ENCODE assay signal across 9 mouse cellular contexts in genomic region chr14:59627142-59627680, GRCm38 (mm10). TPM values are rescaled to one million over a fixed set of nuclear protein-coding genes. Genes with fewer than 3 reads are reported as not detected.
A peak's percentile ranks its signal among the peaks of the same experiment; 100 is the strongest.
DNase-seq lines count a peak whose midpoint lies in the region; ATAC-seq and TF ChIP-seq lines count a peak whose summit lies in the region.
"Had no signal": no experiment of that assay in that cellular context is flagged by ENCODE, and none has a peak within 500 bp of the region (broad histone marks: within the 10 kb centered on the region; RNA-seq: fewer than 3 reads in every experiment).

No protein-coding gene starts in this region.

- H3K36me3 ChIP-seq in kidney, postnatal 0 days (ENCODE audit: insufficient read depth, low read length) = no peaks in the 10 kb centered on the region
- H3K36me3 ChIP-seq in embryonic facial prominence, embryonic 15.5 days = no peaks in the 10 kb centered on the region
- peaks cover 4% of the 10 kb centered on the region for H3K36me3 ChIP-seq in hindbrain, embryonic 16.5 days (ENCODE audit: control insufficient read depth, insufficient read depth, low read length)
- H3K36me3 ChIP-seq in neural tube, embryonic 12.5 days = no peaks in the 10 kb centered on the region

- no peak for ATAC-seq in kidney, postnatal 0 days (replicated peaks; ENCODE audit: low FRiP score, low read depth)
- no peak for ATAC-seq in embryonic facial prominence, embryonic 15.5 days (ENCODE audit: insufficient number of reproducible peaks, low FRiP score, low TSS enrichment, low read depth)
- ATAC-seq in hindbrain, embryonic 16.5 days = no peak
- no peak for ATAC-seq in neural tube, embryonic 12.5 days (ENCODE audit: low FRiP score, low read depth)

- H3K4me1 ChIP-seq in kidney, postnatal 0 days (replicated peaks; ENCODE audit: insufficient read depth, low read length) = no peaks in the 10 kb centered on the region
- peaks cover 26% of the 10 kb centered on the region for H3K4me1 ChIP-seq in embryonic facial prominence, embryonic 15.5 days
- H3K4me1 ChIP-seq in hindbrain, embryonic 16.5 days (ENCODE audit: control insufficient read depth, insufficient read depth, low read depth, low read length) = peaks cover 21% of the 10 kb centered on the region
- peaks cover 25% of the 10 kb centered on the region for H3K4me1 ChIP-seq in neural tube, embryonic 12.5 days

- no peak for DNase-seq in kidney, postnatal 0 days (ENCODE audit: low spot score)
- DNase-seq in kidney, adult 18-20 months = no peak
- no peak for DNase-seq in spleen, postnatal 36 days (ENCODE audit: low spot score in 2 of 2)
- DNase-seq in natural killer cell, adult 2 months (ENCODE audit: low spot score in 2 of 2) = no peak
- no peak for DNase-seq in layer of hippocampus, postnatal 36 days

- TF ChIP-seq CTCF in kidney, postnatal 0 days (IDR thresholded peaks at IDR 0.05; ENCODE audit: low read depth) = no peak

- H3K9ac ChIP-seq in kidney, postnatal 0 days (ENCODE audit: low read depth, low read length) = no peak overlapping the region
- H3K9ac ChIP-seq in embryonic facial prominence, embryonic 15.5 days = no peak overlapping the region
- no peak overlapping the region for H3K9ac ChIP-seq in hindbrain, embryonic 16.5 days (ENCODE audit: low read depth, low read length)
- H3K9ac ChIP-seq in neural tube, embryonic 12.5 days = peak overlapping the region; percentile 22; the same call in 1 of the 2 replicates

- WGBS in kidney, postnatal 0 days = 28% methylated on average over 9 of the region's 9 CpGs
- WGBS in embryonic facial prominence, embryonic 15.5 days = 18% methylated on average over 9 of the region's 9 CpGs
- WGBS in hindbrain, embryonic 16.5 days = 28% methylated on average over 9 of the region's 9 CpGs
- 11% methylated on average over 9 of the region's 9 CpGs for WGBS in neural tube, embryonic 12.5 days

- peak overlapping the region; percentile 88 for H3K4me2 ChIP-seq in kidney, postnatal 0 days (ENCODE audit: low read length)
- peak overlapping the region; percentile 96 for H3K4me2 ChIP-seq in embryonic facial prominence, embryonic 15.5 days (replicated peaks)
- H3K4me2 ChIP-seq in hindbrain, embryonic 16.5 days (ENCODE audit: low read length) = peak overlapping the region; percentile 85
- H3K4me2 ChIP-seq in neural tube, embryonic 12.5 days (replicated peaks) = peak overlapping the region; percentile 80

- no peak overlapping the region for H3K27ac ChIP-seq in kidney, postnatal 0 days
- peak overlapping the region; percentile 41; the same call in 1 of the 2 replicates for H3K27ac ChIP-seq in embryonic facial prominence, embryonic 15.5 days (replicated peaks)
- H3K27ac ChIP-seq in hindbrain, embryonic 16.5 days (ENCODE audit: low read depth, low read length) = no peak overlapping the region
- no peak overlapping the region for H3K27ac ChIP-seq in neural tube, embryonic 12.5 days

- H3K4me3 ChIP-seq in kidney, postnatal 0 days (replicated peaks; ENCODE audit: low read depth, low read length) = peak overlapping the region; percentile 59
- peak overlapping the region; percentile 63 for H3K4me3 ChIP-seq in embryonic facial prominence, embryonic 15.5 days (replicated peaks)
- peak overlapping the region; percentile 68 for H3K4me3 ChIP-seq in hindbrain, embryonic 16.5 days (ENCODE audit: low read length)
- peak overlapping the region; percentile 66 for H3K4me3 ChIP-seq in neural tube, embryonic 12.5 days

- H3K27me3 ChIP-seq in kidney, postnatal 0 days (ENCODE audit: insufficient read depth, low read length) = no peaks in the 10 kb centered on the region
- peaks cover 36% of the 10 kb centered on the region for H3K27me3 ChIP-seq in embryonic facial prominence, embryonic 15.5 days
- peaks cover 9% of the 10 kb centered on the region for H3K27me3 ChIP-seq in hindbrain, embryonic 16.5 days (replicated peaks; ENCODE audit: control insufficient read depth, insufficient read depth, low read length)
- H3K27me3 ChIP-seq in neural tube, embryonic 12.5 days (replicated peaks) = peaks cover 22% of the 10 kb centered on the region

- H3K9me3 ChIP-seq in kidney, postnatal 0 days (replicated peaks; ENCODE audit: low read length) = no peaks in the 10 kb centered on the region
- no peaks in the 10 kb centered on the region for H3K9me3 ChIP-seq in embryonic facial prominence, embryonic 15.5 days (replicated peaks)
- H3K9me3 ChIP-seq in hindbrain, embryonic 16.5 days (ENCODE audit: control insufficient read depth, low read length) = no peaks in the 10 kb centered on the region
- no peaks in the 10 kb centered on the region for H3K9me3 ChIP-seq in neural tube, embryonic 12.5 days

RNA-seq across cellular contexts. Expression of gene Shisa2, which starts 2.1 kb away (rescaled TPM):
- polyA plus RNA-seq in kidney, postnatal 0 days (2015; fragmentation: Nextera tagmentation; extraction: Ambion mirVana) = 11.8 and 15.9 TPM in 2 replicates
- 16.7 and 18.8 TPM in 2 replicates for polyA plus RNA-seq in embryonic facial prominence, embryonic 15.5 days (2015; fragmentation: Nextera tagmentation; extraction: Ambion mirVana)
- 3.0 and 4.9 TPM in 2 replicates for polyA plus RNA-seq in hindbrain, embryonic 16.5 days (2015; fragmentation: Nextera tagmentation; extraction: Ambion mirVana)
- 20.0 and 21.6 TPM in 2 replicates for polyA plus RNA-seq in neural tube, embryonic 12.5 days (2016; fragmentation: Nextera tagmentation; extraction: Ambion mirVana)
- total RNA-seq in layer of hippocampus, postnatal 36 days (2021) = 1 to 10 TPM; 3.3 to 3.5 TPM
- total RNA-seq: MEL had no signal

RNA-seq across cellular contexts. Expression of gene Cdadc1, which starts 29.5 kb away (rescaled TPM):
- polyA plus RNA-seq in kidney, postnatal 0 days (2015; fragmentation: Nextera tagmentation; extraction: Ambion mirVana) = 37.5 and 41.2 TPM in 2 replicates
- 32.5 and 33.1 TPM in 2 replicates for polyA plus RNA-seq in embryonic facial prominence, embryonic 15.5 days (2015; fragmentation: Nextera tagmentation; extraction: Ambion mirVana)
- polyA plus RNA-seq in hindbrain, embryonic 16.5 days (2015; fragmentation: Nextera tagmentation; extraction: Ambion mirVana) = 26.3 and 32.3 TPM in 2 replicates
- polyA plus RNA-seq in neural tube, embryonic 12.5 days (2016; fragmentation: Nextera tagmentation; extraction: Ambion mirVana) = 32.6 and 34.9 TPM in 2 replicates
- total RNA-seq in layer of hippocampus, postnatal 36 days (2021) = 10 to 100 TPM; 67.1 to 81.0 TPM
